Mouse (Mus musculus): ENCODE data around the gene Vps35l. TPM values are rescaled to one million over a fixed set of nuclear protein-coding genes. Genes with fewer than 3 reads are reported as not detected.
A peak's percentile ranks its signal among the peaks of the same experiment; 100 is the strongest.

Vps35l gene
- polyA plus RNA-seq, 1 experiment from 2014 or later, result 88.8 TPM

- peak overlapping the region; percentile 95; the same call in 1 of the 2 replicates for H3K9ac ChIP-seq (replicated peaks; ENCODE audit: low read depth, low read length)
- peaks cover 4% of the 10 kb centered on the region; the same call in 1 of the 2 replicates for H3K27me3 ChIP-seq (ENCODE audit: control insufficient read depth, insufficient read depth, low read length)
- H3K4me2 ChIP-seq (ENCODE audit: low read depth, low read length), result peak overlapping the region; percentile 63
- 36% methylated on average over 6 of the region's 6 CpGs for WGBS
- H3K9me3 ChIP-seq (ENCODE audit: control insufficient read depth, low read length), result no peaks in the 10 kb centered on the region
- no peaks in the 10 kb centered on the region for H3K36me3 ChIP-seq (ENCODE audit: control insufficient read depth, insufficient read depth, low read length)
- H3K4me3 ChIP-seq (ENCODE audit: low read depth, low read length), result peak overlapping the region; percentile 90
- ATAC-seq (ENCODE audit: low read depth), result no peak
- H3K4me1 ChIP-seq (ENCODE audit: control insufficient read depth, insufficient read depth, low read length), result peaks cover 19% of the 10 kb centered on the region
- peak overlapping the region; percentile 93; the same call in 1 of the 2 replicates for H3K27ac ChIP-seq (ENCODE audit: low read depth, low read length)
These were observed 34.0 kb upstream of the Vps35l start for GRCm38 (mm10) chr7:118706051-118706450.

- H3K4me3 ChIP-seq (ENCODE audit: low read depth, low read length), result no peak overlapping the region
- H3K4me2 ChIP-seq (ENCODE audit: low read depth, low read length), result no peak overlapping the region; the same call in 1 of the 2 replicates
- H3K27ac ChIP-seq (ENCODE audit: low read depth, low read length), result no peak overlapping the region
- H3K27me3 ChIP-seq (ENCODE audit: control insufficient read depth, insufficient read depth, low read length), result peaks cover 4% of the 10 kb centered on the region; the same call in 1 of the 2 replicates
- ATAC-seq (ENCODE audit: low read depth), result no peak
- no peaks in the 10 kb centered on the region for H3K9me3 ChIP-seq (ENCODE audit: control insufficient read depth, low read length)
- WGBS, result 90% methylated on average over 5 of the region's 5 CpGs
- H3K4me1 ChIP-seq (ENCODE audit: control insufficient read depth, insufficient read depth, low read length), result peaks cover 19% of the 10 kb centered on the region
- H3K9ac ChIP-seq (replicated peaks; ENCODE audit: low read depth, low read length), result no peak overlapping the region
- no peaks in the 10 kb centered on the region for H3K36me3 ChIP-seq (ENCODE audit: control insufficient read depth, insufficient read depth, low read length)
These were observed 33.5 kb upstream of the Vps35l start for GRCm38 (mm10) chr7:118706488-118706887.

- no peak overlapping the region for H3K9ac ChIP-seq (replicated peaks; ENCODE audit: low read depth, low read length)
- H3K4me2 ChIP-seq (ENCODE audit: low read depth, low read length), result no peak overlapping the region
- peaks cover 19% of the 10 kb centered on the region for H3K4me1 ChIP-seq (ENCODE audit: control insufficient read depth, insufficient read depth, low read length)
- H3K27ac ChIP-seq (ENCODE audit: low read depth, low read length), result no peak overlapping the region
- no peak for ATAC-seq (ENCODE audit: low read depth)
- no peaks in the 10 kb centered on the region for H3K36me3 ChIP-seq (ENCODE audit: control insufficient read depth, insufficient read depth, low read length)
- no peaks in the 10 kb centered on the region for H3K9me3 ChIP-seq (ENCODE audit: control insufficient read depth, low read length)
- H3K4me3 ChIP-seq (ENCODE audit: low read depth, low read length), result no peak overlapping the region
- 86% methylated on average over 2 of the region's 2 CpGs for WGBS
- H3K27me3 ChIP-seq (ENCODE audit: control insufficient read depth, insufficient read depth, low read length), result peaks cover 4% of the 10 kb centered on the region; the same call in 1 of the 2 replicates
These were observed 32.8 kb upstream of the Vps35l start for GRCm38 (mm10) chr7:118707216-118707615.

- H3K27ac ChIP-seq (ENCODE audit: low read depth, low read length), result no peak overlapping the region
- H3K9ac ChIP-seq (replicated peaks; ENCODE audit: low read depth, low read length), result no peak overlapping the region
- H3K4me1 ChIP-seq (ENCODE audit: control insufficient read depth, insufficient read depth, low read length), result peaks cover 20% of the 10 kb centered on the region
- no peak overlapping the region for H3K4me2 ChIP-seq (ENCODE audit: low read depth, low read length)
- WGBS, result 89% methylated on average over 4 of the region's 4 CpGs
- H3K9me3 ChIP-seq (ENCODE audit: control insufficient read depth, low read length), result no peaks in the 10 kb centered on the region
- no peak for ATAC-seq (ENCODE audit: low read depth)
- no peaks in the 10 kb centered on the region for H3K36me3 ChIP-seq (ENCODE audit: control insufficient read depth, insufficient read depth, low read length)
- H3K4me3 ChIP-seq (ENCODE audit: low read depth, low read length), result no peak overlapping the region
- peaks cover 4% of the 10 kb centered on the region; the same call in 1 of the 2 replicates for H3K27me3 ChIP-seq (ENCODE audit: control insufficient read depth, insufficient read depth, low read length)
These were observed 32.0 kb upstream of the Vps35l start for GRCm38 (mm10) chr7:118708002-118708401.

GRCm38 (mm10) chr7:118710776-118711175 lies 29.2 kb upstream of the Vps35l start:
- Histone ChIP-seq H3K9ac (replicated peaks; ENCODE audit: low read depth, low read length) (no peak overlapping the region), H3K4me3 (ENCODE audit: low read depth, low read length) (no peak overlapping the region), H3K36me3 (ENCODE audit: control insufficient read depth, insufficient read depth, low read length) (peaks cover 7% of the 10 kb centered on the region; the same call in 1 of the 2 replicates), H3K9me3 (ENCODE audit: control insufficient read depth, low read length) (no peaks in the 10 kb centered on the region), H3K4me2 (ENCODE audit: low read depth, low read length) (no peak overlapping the region), H3K27ac (ENCODE audit: low read depth, low read length) (no peak overlapping the region), H3K27me3 (ENCODE audit: control insufficient read depth, insufficient read depth, low read length) (no peaks in the 10 kb centered on the region), H3K4me1 (ENCODE audit: control insufficient read depth, insufficient read depth, low read length) (peaks cover 10% of the 10 kb centered on the region)
- 74% methylated on average over 5 of the region's 5 CpGs for WGBS
- ATAC-seq (ENCODE audit: low read depth), result no peak

DNA sequence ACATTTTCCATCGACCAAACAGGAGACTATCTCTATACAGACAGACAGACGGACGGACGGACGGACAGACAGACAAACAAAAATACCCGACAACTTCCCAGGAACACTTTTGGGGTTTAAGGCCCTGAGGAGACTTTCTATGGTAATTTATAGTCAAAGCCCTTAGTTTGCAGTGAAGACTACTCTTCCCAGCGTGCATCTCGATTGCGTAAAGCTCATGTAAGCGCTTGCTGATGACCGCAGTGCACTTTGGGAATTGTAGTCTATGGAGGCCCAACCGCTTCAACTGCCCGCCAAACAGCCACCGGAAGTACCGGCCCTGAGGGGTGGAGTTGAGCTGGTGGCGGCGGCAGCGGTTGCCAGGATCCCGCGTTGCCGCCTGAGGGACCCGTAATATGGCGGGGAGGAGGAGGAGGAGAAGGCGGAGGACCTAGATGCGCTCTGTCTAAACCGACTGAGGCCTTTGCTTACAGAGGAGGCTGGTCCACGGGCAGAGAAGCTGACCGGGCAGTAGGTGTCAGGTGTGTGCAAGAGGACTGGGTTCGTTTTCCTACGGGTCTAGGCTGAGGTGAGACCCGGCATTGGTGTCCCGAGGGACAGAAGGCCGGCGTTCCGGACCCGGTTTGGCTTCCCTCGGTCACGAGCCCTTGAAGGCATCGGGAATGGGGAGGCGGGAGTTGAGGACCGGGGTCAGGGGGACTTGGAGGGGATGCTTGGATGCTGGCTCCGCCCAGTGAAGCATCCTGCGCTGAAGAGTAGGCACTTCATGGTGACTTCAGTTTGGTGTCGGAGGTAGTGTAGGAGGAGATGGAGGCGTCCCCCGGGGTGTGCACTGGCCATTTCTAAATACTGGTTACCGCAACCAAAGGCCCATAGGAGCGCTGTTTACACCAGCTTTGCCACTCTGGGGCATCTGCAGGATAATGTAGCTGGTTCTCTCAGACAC lies 27.5 kb upstream of the Vps35l start, which contains the start of gene Ccp110:
Ccp110 (plus strand) TSS at position 325 of the 946 bp plus-strand sequence.
- Histone ChIP-seq H3K4me3 (ENCODE audit: low read depth, low read length) (peak within 1 kb of the TSS; percentile 81), H3K27me3 (ENCODE audit: control insufficient read depth, insufficient read depth, low read length) (no peaks in the 10 kb centered on the region), H3K36me3 (ENCODE audit: control insufficient read depth, insufficient read depth, low read length) (peaks cover 9% of the 10 kb centered on the region; the same call in 1 of the 2 replicates), H3K27ac (ENCODE audit: low read depth, low read length) (peak within 1 kb of the TSS; percentile 78; the same call in 1 of the 2 replicates), H3K4me1 (ENCODE audit: control insufficient read depth, insufficient read depth, low read length) (peaks cover 10% of the 10 kb centered on the region), H3K4me2 (ENCODE audit: low read depth, low read length) (peak within 1 kb of the TSS; percentile 55), H3K9ac (replicated peaks; ENCODE audit: low read depth, low read length) (peak within 1 kb of the TSS; percentile 67), H3K9me3 (ENCODE audit: control insufficient read depth, low read length) (no peaks in the 10 kb centered on the region)
- ATAC-seq (ENCODE audit: low read depth), result peak; percentile 98
- under 1% methylated on average over 48 of the region's 48 CpGs for WGBS

GRCm38 (mm10) chr7:118714873-118715272 lies 25.2 kb upstream of the Vps35l start:
- Histone ChIP-seq H3K4me3 (ENCODE audit: low read depth, low read length) (no peak overlapping the region), H3K4me2 (ENCODE audit: low read depth, low read length) (no peak overlapping the region), H3K9ac (replicated peaks; ENCODE audit: low read depth, low read length) (no peak overlapping the region), H3K27ac (ENCODE audit: low read depth, low read length) (no peak overlapping the region), H3K27me3 (ENCODE audit: control insufficient read depth, insufficient read depth, low read length) (no peaks in the 10 kb centered on the region), H3K9me3 (ENCODE audit: control insufficient read depth, low read length) (no peaks in the 10 kb centered on the region), H3K36me3 (ENCODE audit: control insufficient read depth, insufficient read depth, low read length) (peaks cover 20% of the 10 kb centered on the region; the same call in 1 of the 2 replicates), H3K4me1 (ENCODE audit: control insufficient read depth, insufficient read depth, low read length) (peaks cover 10% of the 10 kb centered on the region)
- WGBS, result 100% methylated on average over 1 of the region's 1 CpGs
- ATAC-seq (ENCODE audit: low read depth), result no peak

DNA sequence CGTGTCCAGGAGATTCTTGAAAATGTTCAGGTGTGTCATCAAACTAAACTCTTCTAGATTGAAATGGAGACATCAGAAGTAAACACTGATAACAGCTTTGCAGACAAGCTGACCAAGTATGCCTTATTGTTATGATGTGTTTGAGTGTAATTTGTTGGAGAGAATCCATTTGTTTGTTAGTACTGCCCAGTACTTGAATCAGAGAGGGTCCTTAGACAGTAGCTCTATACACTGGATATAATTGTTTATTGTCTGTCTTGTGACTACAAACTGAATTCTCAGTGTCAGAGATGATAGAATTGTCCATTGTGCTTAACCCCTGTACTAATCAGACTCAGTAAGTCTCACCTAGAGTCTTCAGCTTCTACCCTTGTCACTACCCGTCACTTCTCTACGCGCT lies 22.0 kb upstream of the Vps35l start:
- peaks cover 39% of the 10 kb centered on the region; the same call in 1 of the 2 replicates for H3K36me3 ChIP-seq (ENCODE audit: control insufficient read depth, insufficient read depth, low read length)
- no peak overlapping the region for H3K27ac ChIP-seq (ENCODE audit: low read depth, low read length)
- no peak overlapping the region for H3K4me3 ChIP-seq (ENCODE audit: low read depth, low read length)
- no peak for ATAC-seq (ENCODE audit: low read depth)
- no peak overlapping the region for H3K9ac ChIP-seq (replicated peaks; ENCODE audit: low read depth, low read length)
- H3K27me3 ChIP-seq (ENCODE audit: control insufficient read depth, insufficient read depth, low read length), result no peaks in the 10 kb centered on the region
- no peaks in the 10 kb centered on the region for H3K9me3 ChIP-seq (ENCODE audit: control insufficient read depth, low read length)
- WGBS, result 95% methylated on average over 4 of the region's 4 CpGs
- H3K4me1 ChIP-seq (ENCODE audit: control insufficient read depth, insufficient read depth, low read length), result peaks cover 9% of the 10 kb centered on the region
- no peak overlapping the region for H3K4me2 ChIP-seq (ENCODE audit: low read depth, low read length)

GRCm38 (mm10) chr7:118723927-118724326 lies 16.1 kb upstream of the Vps35l start:
- Histone ChIP-seq H3K4me2 (ENCODE audit: low read depth, low read length) (no peak overlapping the region), H3K27ac (ENCODE audit: low read depth, low read length) (no peak overlapping the region)
- 92% methylated on average over 9 of the region's 9 CpGs for WGBS

More at GRCm38 (mm10) chr7:118723927-118724326, 16.1 kb upstream of the Vps35l start:
- Histone ChIP-seq H3K36me3 (ENCODE audit: control insufficient read depth, insufficient read depth, low read length) (peaks cover 56% of the 10 kb centered on the region), H3K4me1 (ENCODE audit: control insufficient read depth, insufficient read depth, low read length) (no peaks in the 10 kb centered on the region), H3K4me3 (ENCODE audit: low read depth, low read length) (no peak overlapping the region), H3K9me3 (ENCODE audit: control insufficient read depth, low read length) (no peaks in the 10 kb centered on the region), H3K9ac (replicated peaks; ENCODE audit: low read depth, low read length) (no peak overlapping the region), H3K27me3 (ENCODE audit: control insufficient read depth, insufficient read depth, low read length) (no peaks in the 10 kb centered on the region)
- no peak for ATAC-seq (ENCODE audit: low read depth)

Data from neural tube, embryonic 14.5 days (tissue).